Mouse (Mus musculus): ENCODE data around the gene Cdh12.
"Not testable (repeated sequence)": the region's sequence is repeated elsewhere in the genome, so short reads cannot be mapped to it uniquely, and the experiment has no call there.

Cdh12 gene

DNA sequence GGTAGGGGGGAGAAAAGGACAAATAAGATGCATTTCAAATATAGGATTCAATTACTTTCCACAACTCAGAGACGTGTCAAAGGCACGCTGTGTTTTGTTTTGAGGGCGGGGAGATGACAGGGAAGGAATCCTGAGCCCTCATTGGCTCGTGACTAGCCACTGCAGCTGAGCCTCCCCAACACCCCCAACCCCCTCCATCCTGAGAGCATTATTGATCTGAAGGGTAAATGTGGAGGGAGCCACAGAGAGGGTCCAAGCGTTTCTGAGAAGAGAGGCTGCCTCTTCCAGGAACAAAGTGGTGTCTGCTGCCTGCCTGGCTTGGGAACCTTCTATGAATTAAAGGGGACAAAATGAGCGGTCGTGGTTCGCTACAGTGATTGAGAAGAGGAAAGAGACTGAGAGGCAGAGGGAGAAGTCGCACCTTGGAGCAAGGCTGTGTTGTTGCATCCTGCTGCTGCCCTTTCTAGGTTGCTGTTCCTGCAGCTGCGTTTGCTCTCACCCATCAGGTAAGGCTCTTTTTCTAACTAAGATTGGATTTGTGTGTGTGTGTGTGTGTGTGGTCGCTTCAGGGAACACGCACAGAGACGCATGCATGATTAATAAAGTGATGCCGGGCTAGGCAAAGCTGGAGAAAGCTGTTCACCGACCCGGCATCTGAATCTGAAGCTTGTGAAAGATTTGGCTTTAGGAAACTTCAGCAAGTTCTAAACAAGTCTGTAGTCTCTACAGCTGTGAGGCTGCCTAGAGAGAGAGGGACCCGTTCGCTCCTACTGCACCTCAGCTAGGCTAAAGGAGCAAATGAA is at the start of gene Cdh12:
TSS of gene Cdh12 (plus strand) at position 405 of the 803 bp plus-strand sequence.
- peak; percentile 57 for DNase-seq (ENCODE audit: low spot score)

DNA sequence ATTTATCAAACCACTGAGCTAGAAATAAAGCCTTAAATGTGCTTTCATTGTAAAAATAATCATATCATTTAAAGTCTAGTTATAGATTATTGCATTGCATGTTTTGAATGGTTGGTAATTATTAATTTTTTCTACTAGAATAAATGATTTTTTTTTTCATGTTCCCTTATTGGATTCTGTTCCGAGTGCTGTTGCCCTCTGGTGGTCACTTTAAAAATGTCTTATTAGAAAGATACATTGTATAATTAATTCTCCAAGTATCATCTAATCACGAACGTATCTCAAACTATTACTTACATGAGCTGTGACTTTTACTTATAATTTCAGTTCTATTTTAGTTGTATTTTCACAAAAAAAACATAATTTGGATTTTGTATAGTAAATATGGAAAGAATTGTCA is 45.5 kb upstream of the Cdh12 start:
- DNase-seq (ENCODE audit: low spot score) = peak; percentile 61

DNA sequence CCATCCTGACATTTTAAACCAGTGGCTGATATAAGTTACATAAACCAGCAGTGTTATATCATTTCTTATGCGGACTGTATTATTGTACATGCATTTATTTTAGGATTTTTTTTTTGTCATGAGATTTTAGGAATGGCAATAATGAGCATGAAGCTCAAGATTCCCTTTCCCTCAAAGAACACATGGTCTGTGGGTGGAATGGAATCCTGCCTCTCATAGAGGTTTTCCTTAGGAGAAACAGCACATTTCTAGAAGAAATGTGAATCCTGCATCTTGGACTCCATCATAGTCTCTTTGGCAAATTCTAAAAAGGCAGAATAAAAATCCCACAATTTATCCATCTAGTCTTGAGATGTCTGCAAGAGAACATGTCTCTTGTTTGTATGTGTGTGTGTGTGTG is 35.7 kb upstream of the Cdh12 start:
- DNase-seq (ENCODE audit: low spot score) = no peak

DNA sequence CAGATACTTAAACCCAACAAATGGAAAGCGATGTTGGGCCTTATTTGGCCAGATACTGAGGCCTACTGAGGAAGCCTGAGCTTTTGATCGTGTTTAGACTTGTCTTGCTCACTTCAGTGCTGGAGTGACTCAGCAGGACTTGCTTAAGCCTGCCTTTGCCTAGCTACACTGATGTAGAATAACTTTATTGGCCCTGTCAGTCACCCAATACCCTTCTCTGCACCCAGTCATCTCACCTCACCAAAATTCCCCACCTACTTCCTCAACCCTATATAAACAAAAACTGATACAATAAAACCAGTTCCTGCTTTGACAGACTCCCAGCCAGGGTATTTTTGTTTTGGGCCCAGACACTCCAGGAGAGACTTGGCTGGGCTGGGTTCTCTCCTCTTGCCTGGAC is 12.7 kb upstream of the Cdh12 start:
- no peak for DNase-seq (ENCODE audit: low spot score)

DNA sequence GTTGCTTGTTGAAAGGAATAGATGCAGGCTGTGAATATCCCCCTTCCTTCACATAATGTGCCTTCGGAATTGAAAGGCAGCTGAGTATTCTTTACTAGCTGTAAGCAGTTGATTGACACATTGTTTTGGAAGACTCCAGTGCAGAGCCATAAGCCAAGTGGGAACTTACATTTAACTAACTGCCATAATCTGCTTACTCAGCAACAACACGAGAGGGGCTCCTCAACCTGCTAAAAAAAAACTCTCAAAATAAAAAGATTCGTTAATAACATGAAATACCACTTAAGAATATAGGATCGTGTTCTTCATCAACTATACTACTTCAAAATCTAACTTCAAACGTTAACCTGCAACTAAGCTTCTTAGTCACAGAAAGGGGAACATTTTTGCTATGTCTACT is 1.5 kb downstream of the Cdh12 start:
- DNase-seq (ENCODE audit: low spot score) = no peak

DNA sequence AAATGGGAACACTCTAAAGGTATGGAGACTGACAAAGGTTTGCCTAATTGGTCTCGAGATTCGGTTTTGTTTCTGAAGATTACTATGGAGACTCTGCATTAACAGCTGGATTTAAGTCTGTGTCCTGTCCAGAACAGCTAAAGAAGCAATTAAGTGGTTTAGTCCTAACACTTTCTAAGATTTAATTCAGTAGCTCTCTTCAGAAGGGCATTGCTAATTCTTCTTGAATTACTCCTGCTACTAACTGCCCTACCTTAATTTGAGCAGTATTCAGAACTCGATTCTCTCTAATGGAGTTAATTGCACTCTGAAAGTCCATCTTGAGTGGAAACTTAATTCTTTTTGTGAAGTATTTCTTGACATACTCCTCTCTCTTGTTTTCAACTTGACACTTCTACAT is 9.4 kb downstream of the Cdh12 start:
- peak; percentile 54 for DNase-seq (ENCODE audit: low spot score)

DNA sequence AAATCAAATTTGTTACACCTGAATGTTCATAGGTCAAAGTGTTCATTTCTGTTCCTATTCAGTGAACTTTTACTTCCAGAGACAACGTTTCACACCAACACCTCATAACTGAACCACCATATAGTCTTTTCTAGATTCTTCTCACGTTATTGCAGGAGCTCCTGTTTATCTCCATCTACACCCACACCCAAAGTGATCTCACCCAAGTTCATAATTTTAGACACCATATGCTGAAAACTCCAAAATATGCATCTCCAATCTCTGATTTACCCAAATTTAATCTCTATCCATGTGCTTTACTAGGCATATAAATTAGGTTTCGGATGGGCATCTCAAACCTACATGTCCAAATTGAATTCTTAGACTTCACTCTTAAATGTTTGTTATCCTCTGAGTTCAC is 13.4 kb downstream of the Cdh12 start:
- no peak for DNase-seq (ENCODE audit: low spot score)

DNA sequence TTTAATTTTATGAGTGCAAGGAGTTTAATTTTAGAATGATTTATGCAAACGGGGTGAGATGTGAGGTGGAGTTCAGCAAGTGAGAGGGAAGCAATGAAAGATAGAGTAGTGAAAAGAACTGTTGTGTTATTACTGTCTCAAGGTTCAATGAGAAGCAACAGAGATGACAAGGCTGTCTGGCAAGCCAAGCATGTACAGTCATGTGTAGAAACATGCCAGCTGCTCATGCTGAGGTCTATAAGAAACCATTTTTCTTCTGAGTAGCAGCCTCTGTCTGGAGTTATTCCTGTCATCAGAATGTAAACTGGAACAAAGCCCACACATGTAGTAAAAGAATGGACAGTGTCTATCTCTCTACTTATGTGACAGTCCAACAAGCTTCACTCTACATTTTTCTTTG is 14.5 kb downstream of the Cdh12 start:
- no peak for DNase-seq (ENCODE audit: low spot score)

DNA sequence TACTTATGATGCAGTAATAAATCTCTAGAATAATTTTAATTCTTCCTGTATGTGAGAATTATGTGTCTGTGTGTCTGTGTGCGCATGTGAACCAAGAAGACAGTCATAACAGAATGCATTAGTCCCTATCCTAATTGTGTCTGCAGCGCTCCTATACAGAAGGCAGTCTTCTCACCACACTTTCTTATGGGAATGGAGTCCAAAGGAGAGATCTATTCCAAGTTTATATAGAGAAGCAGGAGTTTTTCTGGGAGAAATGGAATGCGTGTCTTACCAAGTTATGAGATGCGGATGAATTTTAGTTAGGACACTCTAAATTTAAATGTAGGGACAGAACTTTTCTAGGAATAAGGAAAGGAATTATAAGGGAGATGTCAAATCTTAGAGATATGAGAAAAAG is 101.9 kb downstream of the Cdh12 start:
- DNase-seq (ENCODE audit: low spot score) = no peak

DNA sequence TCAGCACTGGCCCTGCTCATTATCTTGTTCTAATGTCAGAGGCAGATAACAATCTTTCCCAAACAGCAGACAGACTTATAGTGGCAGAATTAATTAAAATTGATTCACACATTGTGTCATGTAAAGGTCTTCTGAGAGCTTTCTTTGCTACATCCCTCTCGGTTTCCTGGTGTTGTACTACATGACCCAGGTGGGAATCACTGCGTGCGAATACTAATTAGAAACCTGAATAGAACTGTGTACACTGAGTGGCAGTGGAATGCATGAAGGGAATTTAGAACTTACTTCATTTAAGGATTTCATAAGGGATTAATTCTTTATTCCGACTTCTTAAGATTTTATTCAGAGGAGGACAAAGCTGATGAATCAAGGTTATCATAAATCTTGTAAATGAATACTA is 121.9 kb downstream of the Cdh12 start:
- DNase-seq (ENCODE audit: low spot score) = no peak

DNA sequence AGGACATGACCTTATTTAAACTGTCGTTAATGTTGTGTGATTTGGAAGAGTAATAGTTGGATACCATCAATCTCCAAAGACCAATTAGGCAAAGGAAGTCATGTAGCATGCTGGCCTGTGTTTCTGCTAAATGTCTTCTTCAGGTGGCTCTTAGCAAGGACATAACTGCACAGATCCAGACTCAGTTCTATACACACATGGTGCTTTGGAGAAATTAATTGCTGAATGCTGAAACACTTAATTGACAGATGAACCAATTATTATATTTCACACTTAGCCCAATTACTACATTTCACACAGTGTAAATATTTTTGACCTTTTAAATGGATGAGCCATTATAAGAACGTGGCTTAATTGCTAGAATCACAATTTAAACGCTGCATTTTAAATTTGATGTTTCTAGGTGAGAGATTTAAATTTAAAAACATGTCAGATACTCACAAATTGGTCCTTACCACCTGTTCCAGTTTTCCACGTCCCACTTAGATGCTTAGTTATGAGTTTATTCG is 133.6 kb downstream of the Cdh12 start:
- DNase-seq (ENCODE audit: low spot score) = no peak

DNA sequence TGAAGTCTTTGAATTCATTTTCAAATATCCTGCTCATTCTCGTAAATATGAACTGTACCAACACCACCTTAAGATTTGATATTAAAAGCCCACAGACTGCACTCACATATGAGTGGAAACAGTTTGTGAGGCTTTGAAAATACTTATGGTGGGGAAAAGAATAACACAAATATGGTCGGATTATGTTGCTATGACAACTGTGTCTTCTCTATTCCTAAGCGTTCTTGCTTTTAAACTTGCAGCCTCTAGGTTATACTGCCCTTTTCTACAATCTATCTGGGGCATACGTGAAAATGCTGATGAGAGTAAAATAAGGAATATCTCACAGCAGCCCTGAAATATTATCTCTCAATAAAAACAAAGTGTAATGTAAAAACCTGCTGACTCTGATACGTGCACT is 142.5 kb downstream of the Cdh12 start:
- no peak for DNase-seq (ENCODE audit: low spot score)

DNA sequence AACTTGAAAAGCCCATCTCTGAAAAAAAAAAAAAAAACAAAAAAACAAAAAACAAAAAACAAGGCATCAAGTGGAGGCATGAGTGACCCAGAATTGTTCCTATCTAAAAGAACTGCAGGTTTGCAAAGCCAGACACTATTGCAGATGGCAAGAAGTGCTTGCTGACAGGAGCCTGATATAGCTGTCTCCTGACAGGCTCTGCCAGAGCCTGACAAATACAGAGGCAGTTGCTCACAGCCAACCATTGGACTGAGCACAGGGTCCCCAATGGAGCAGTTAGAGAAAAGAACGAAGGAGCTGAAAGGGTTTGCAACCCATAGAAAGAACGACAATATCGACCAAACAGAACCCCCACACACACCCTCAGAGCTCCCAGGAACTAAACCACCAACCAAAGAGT is 156.7 kb downstream of the Cdh12 start:
- DNase-seq (ENCODE audit: low spot score) = not testable (repeated sequence)

DNA sequence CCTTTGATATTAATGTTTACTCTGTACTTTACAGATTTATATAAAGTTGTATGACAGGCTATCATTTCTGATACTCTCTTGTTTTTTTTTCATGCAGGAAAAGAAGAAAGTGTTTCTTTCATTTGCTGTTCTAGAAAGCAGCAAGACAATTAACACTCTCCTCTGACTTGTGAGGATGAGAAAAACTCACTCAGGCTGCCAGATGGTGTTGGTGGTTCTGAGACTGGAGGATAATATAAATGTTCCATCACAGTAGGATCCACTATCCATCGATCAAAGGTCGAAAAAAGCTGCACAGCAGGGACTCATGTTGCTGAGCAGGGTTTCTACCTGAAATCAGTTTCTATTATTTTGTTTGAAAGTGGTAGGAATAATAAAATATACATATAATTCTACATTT is 185.5 kb downstream of the Cdh12 start:
- DNase-seq (ENCODE audit: low spot score) = no peak

DNA sequence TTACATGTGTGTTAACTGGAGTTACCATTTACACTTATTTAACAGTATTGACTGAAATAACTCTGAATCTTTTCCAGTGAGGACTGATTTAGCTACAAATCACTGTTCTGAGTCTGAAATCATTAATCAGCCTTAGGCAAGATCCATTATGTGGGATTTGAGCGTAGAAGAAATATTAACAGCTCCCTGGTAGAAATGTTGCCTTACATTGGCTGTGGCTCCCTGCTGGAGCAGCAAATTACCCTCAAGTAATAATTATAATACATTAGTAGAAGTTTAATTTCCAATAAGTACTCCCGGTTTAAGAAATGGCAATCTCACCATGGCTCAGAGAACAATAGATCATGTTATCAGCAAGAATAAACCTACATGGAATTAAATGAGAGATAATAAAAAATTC is 190.1 kb downstream of the Cdh12 start:
- DNase-seq (ENCODE audit: low spot score) = no peak

DNA sequence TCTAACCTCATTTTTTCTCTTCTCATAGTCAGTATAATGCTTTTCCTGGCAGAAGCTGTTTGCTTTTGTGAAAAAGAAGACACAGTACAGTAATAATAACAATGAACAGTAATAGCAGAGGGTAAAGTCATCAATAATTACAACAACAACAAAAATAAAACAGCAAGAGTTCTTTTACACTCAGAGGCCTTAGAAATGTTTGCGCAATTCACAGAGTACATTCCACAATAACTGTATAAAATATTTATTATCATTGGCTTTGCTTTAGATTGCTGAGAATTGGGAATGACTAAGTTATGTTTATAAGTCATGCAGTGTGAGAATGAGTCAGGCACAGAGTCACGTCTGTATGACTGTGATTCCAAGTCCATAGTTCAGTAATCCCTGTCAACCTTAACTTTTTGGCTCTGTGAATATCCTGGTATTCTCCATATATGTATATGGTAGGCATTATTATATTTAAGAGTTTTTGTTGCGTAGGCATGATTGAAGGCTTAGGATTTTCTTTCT is 193.9 kb downstream of the Cdh12 start:
- DNase-seq (ENCODE audit: low spot score) = no peak

DNA sequence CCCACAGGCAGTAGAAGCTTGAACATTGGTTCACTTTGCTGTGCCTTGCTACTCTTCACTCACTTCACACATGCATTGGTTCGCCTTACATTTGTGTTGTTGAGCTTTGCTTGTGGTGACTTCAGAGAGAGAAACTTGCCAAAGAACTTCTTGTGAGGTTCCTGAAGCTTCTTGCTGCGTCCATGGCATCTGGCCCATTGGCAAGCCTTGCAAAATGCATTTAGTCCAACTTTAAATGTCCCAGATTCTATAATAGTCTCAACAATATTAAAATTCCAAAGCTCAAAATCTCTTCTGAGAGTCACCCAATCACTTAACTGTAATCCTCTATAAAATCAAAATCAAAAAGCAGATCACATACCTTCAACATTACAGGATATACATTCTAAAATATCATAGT is 211.2 kb downstream of the Cdh12 start:
- no peak for DNase-seq (ENCODE audit: low spot score)

DNA sequence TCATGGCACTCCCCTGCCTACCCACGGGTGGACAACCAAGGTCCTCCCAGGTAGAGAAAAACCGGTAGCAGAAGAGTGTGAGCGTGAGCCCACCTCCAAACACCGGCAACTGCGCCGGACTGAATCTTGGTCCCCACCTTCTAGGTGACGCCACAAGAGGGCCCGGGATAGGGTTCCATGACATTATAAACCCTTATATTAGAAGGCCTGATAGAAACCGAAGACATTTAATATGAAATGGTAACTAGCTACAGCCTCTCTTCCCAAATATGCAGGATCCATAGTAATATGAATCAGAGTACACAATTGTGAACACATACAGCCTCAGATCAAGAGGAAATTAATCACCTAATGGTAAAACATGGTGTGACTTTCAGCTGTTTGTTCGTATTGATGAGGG is 217.6 kb downstream of the Cdh12 start, which contains the start of gene Acot10:
TSS of gene Acot10 (minus strand) at position 101 of the 400 bp plus-strand sequence.
- DNase-seq (ENCODE audit: low spot score) = no peak

DNA sequence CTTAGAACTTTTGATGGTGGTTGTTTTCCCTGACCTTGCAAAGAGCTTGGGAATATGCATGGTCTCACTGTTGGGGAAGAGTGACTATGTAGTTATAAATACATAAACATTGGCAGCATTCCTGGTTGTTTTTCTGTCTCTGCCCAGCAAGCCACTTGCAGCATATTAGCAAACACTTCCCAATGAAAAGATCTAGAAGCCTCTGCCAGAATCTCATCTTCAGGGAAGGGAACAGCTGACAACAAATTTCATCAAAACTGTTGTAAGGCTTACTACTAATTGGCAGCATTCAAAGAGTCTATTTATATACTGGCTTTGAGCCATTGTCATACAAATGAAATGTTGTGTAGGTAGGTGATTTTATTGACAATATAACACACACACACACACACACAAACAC is 218.3 kb downstream of the Cdh12 start:
- DNase-seq (ENCODE audit: low spot score) = no peak

DNA sequence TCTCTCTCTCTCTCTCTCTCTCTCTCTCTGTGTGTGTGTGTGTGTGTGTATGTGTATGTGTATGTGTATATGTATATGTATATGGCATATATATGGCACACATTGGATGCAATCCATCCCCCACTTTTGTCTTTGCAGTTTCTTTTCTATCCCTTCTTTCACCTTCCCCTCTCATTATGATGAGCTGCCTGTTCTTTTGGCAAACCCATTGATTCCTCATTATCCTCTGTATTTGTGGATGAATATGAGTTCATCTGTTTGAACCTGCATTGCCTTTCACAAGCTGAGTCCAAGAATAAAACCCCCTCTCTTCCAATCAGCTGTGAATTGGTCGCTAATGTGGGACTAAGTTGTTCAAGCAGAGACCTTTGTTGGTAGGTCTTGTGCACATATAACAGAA is 218.9 kb downstream of the Cdh12 start:
- no peak for DNase-seq (ENCODE audit: low spot score)

DNA sequence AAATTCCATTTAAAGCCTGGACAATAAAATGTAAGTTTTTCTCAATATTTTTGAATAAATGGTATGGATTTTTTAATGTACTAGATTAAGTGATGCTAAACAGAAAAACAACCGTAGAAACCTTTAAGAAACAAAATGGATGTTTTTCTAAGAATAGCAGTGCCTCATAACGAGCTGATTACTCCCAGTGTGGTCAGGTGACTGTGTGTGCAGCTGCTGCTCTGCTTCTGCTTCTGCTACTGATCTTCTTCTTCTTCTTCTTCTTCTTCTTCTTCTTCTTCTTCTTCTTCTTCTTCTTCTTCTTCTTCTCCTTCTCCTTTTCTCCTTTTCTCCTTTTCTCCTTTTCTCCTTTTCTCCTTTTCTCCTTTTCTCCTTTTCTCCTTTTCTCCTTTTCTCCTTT is 220.4 kb downstream of the Cdh12 start:
- not testable (repeated sequence) for DNase-seq (ENCODE audit: low spot score)

DNA sequence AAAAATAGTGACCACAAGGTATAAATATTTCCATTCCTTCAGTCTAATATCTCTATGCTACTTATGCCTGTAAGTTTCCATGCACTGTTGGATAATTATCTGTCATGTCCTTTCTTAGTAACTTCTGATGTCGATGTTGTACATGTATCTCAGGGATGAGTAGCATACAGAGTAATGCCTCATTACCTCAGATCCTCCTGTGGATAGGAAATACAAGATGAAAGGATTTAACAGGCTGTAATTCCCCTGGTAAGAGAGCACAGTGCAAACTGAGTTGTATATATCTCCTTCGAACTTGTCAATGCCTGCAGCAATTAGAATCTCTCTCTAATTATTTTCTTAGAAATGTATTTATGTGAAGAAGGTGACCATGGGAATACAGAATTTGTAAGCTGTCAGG is 233.7 kb downstream of the Cdh12 start:
- no peak for DNase-seq (ENCODE audit: low spot score)

DNA sequence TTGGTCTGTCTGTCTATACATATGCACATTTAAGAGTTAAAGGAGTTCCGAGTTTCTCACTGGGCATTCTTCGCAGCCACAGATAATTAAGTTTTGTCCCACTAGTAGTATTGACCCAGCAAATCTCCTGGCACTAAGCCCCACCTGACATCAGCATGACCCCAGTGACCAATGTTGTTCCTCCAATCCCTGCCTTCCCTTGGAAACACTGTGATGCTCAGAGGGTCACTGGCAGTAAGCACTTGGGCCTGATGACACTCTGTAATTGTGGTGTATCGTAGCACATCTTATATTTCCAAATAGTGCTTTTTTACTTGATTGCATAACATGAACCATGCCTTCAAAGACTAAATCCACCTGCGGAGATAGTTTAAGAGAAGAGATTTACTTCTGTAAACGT is 235.1 kb downstream of the Cdh12 start:
- no peak for DNase-seq (ENCODE audit: low spot score)

DNA sequence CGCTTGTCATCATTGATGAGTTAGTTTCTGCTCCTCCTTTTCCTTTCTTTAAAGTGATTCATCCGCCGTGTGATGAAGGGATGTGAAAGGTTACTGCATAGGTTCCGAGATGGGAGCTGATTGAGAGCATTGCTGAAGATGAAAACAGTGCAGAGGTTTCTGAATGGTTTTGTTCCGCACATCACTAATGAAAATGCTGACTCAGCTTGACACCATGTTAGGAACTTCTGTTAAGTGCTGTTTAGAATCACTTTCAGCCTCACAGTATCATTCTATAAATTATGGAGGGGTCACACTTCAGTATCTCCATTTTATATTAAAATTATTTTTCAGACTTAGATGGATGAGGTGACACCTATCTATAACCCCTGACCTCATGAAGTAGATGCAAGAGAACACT is 247.2 kb downstream of the Cdh12 start:
- DNase-seq (ENCODE audit: low spot score) = no peak

Data from retina, embryonic 14.5 days (tissue).